Mouse (Mus musculus): ENCODE measurements at regions not wholly inside any gene's neighbourhood (a gene's known extent, or its start where the extent isn't known, plus 50 kb on each side); places are given as distances from the start of the nearest gene placed in this dataset.

DNA sequence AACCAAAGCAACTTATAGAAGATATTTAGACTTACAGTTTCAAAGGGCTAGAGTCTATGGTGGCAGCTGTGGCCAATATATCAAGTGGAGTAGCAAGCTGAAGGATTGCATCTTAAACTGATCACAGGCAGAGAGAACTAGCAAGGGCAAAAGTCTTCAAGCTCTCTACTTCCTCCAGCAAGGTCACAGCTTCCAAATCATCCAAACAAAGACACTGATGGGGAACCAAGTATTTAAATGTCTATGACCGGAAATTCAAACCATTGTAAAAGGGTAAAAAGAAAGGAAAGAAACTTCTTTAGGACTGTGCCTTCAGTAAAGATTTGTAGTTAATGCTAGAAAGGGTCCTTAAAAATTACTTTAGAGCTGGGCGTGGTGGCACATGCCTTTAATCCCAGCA lies 149.4 kb upstream of the Cwc22 start:
- no peak overlapping the region for H3K27ac ChIP-seq (ENCODE audit: control insufficient read depth, low read depth, low read length)
- no peaks in the 10 kb centered on the region for H3K27me3 ChIP-seq (ENCODE audit: control insufficient read depth in 1 of 2, insufficient read depth in 2 of 2, low read length in 2 of 2)
- H3K4me3 ChIP-seq (ENCODE audit: control insufficient read depth in 1 of 2, insufficient read depth in 1 of 2, low read depth in 2 of 2, low read length in 2 of 2) = no peak overlapping the region
- H3K79me2 ChIP-seq (ENCODE audit: control insufficient read depth, insufficient read depth, low read length, poor library complexity) = no peaks in the 10 kb centered on the region
- DNase-seq (ENCODE audit: low read depth, low spot score) = no peak
- H3K4me1 ChIP-seq (ENCODE audit: control insufficient read depth in 1 of 2, insufficient read depth in 2 of 2, low read length in 2 of 2) = no peaks in the 10 kb centered on the region
- no peak overlapping the region for H3K9ac ChIP-seq (ENCODE audit: control insufficient read depth, low read depth, low read length, poor library complexity, severe bottlenecking)
- H3K36me3 ChIP-seq (ENCODE audit: control insufficient read depth in 1 of 2, insufficient read depth in 2 of 2, low read length in 2 of 2) = no peaks in the 10 kb centered on the region
- no peaks in the 10 kb centered on the region for H3K9me3 ChIP-seq (replicated peaks; ENCODE audit: insufficient read depth, low read length)
- no peak for TF ChIP-seq GABPA (IDR thresholded peaks at IDR 0.05; ENCODE audit: low read depth, low read length)
- TF ChIP-seq MYB (IDR thresholded peaks at IDR 0.05; ENCODE audit: low read depth, low read length) = no peak
- no peak for TF ChIP-seq MEF2A (IDR thresholded peaks at IDR 0.05; ENCODE audit: extremely low read depth, insufficient replicate concordance, low read depth, low read length, poor library complexity, severe bottlenecking)
- no peak for TF ChIP-seq POLR2AphosphoS5 (IDR thresholded peaks at IDR 0.05; ENCODE audit: borderline replicate concordance, low read depth, low read length)
- no peak for TF ChIP-seq UBTF (IDR thresholded peaks at IDR 0.05; ENCODE audit: borderline replicate concordance, insufficient read depth, low read depth, low read length)

DNA sequence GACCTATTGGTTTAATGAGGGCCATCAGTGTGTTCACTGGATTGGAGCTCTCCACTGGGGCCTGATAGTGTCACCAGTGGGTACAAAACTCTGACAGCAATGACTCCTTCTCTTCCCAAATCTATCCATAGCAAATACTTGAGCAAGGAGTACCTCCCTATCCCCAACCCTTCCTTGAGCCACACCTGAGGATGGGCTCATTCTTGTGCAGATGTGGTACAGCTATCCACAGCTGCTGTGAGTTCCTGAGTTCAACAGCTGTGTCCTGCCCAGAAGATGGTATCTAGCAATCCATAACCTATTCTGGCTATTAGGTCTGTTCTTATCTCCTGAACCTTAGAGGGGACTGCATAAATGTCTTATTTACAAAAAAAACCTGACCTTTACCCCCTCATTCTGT lies 148.7 kb upstream of the Cwc22 start:
- TF ChIP-seq POLR2A (IDR thresholded peaks at IDR 0.05; ENCODE audit: control insufficient read depth in 1 of 2, insufficient read depth in 1 of 2, low read depth in 1 of 2, low read length in 2 of 2, poor library complexity in 1 of 2) (no peak), ELF1 (IDR thresholded peaks at IDR 0.05; ENCODE audit: low read depth, low read length) (no peak), MAX (IDR thresholded peaks at IDR 0.05; ENCODE audit: low read length) (no peak), MXI1 (IDR thresholded peaks at IDR 0.05; ENCODE audit: low read depth, low read length) (no peak), SMC3 (IDR thresholded peaks at IDR 0.05; ENCODE audit: low read depth, low read length) (no peak), ZC3H11A (IDR thresholded peaks at IDR 0.05; ENCODE audit: low read depth, low read length) (no peak), E2F4 (IDR thresholded peaks at IDR 0.05; ENCODE audit: borderline replicate concordance, low read depth, low read length) (no peak), EP300 (IDR thresholded peaks at IDR 0.05; ENCODE audit: low read depth in 1 of 2, low read length in 2 of 2) (no peak), MYC (IDR thresholded peaks at IDR 0.05; ENCODE audit: low read depth, low read length) (no peak), CHD1 (IDR thresholded peaks at IDR 0.05; ENCODE audit: low read depth, low read length) (no peak), GABPA (IDR thresholded peaks at IDR 0.05; ENCODE audit: low read depth, low read length) (no peak), UBTF (IDR thresholded peaks at IDR 0.05; ENCODE audit: borderline replicate concordance, insufficient read depth, low read depth, low read length) (no peak), ETS1 (IDR thresholded peaks at IDR 0.05; ENCODE audit: low read depth, low read length) (no peak), POLR2AphosphoS5 (IDR thresholded peaks at IDR 0.05; ENCODE audit: borderline replicate concordance, low read depth, low read length) (no peak), CHD2 (IDR thresholded peaks at IDR 0.05; ENCODE audit: low read length) (no peak), SIN3A (IDR thresholded peaks at IDR 0.05; ENCODE audit: low read length) (no peak), MEF2A (IDR thresholded peaks at IDR 0.05; ENCODE audit: extremely low read depth, insufficient replicate concordance, low read depth, low read length, poor library complexity, severe bottlenecking) (no peak), HCFC1 (IDR thresholded peaks at IDR 0.05; ENCODE audit: low read depth, low read length) (no peak), KAT2A (conservative IDR thresholded peaks at IDR 0.05; ENCODE audit: low read depth, low read length) (no peak)
- Histone ChIP-seq H3K36me3 (ENCODE audit: control insufficient read depth in 1 of 2, insufficient read depth in 2 of 2, low read length in 2 of 2) (no peaks in the 10 kb centered on the region), H3K9me3 (replicated peaks; ENCODE audit: insufficient read depth, low read length) (no peaks in the 10 kb centered on the region), H3K9ac (ENCODE audit: control insufficient read depth, low read depth, low read length, poor library complexity, severe bottlenecking) (no peak overlapping the region), H3K27me3 (ENCODE audit: control insufficient read depth in 1 of 2, insufficient read depth in 2 of 2, low read length in 2 of 2) (no peaks in the 10 kb centered on the region), H3K4me1 (ENCODE audit: control insufficient read depth in 1 of 2, insufficient read depth in 2 of 2, low read length in 2 of 2) (no peaks in the 10 kb centered on the region), H3K79me2 (ENCODE audit: control insufficient read depth, insufficient read depth, low read length, poor library complexity) (no peaks in the 10 kb centered on the region), H3K27ac (ENCODE audit: control insufficient read depth, low read depth, low read length) (no peak overlapping the region), H3K4me3 (ENCODE audit: control insufficient read depth in 1 of 2, insufficient read depth in 1 of 2, low read depth in 2 of 2, low read length in 2 of 2) (no peak overlapping the region)
- no peak for DNase-seq (ENCODE audit: low read depth, low spot score)
